Mouse (Mus musculus) liver, postnatal 0 days (tissue): Measurements from ENCODE around the gene Adra1d. TPM values are rescaled to one million over a fixed set of nuclear protein-coding genes. Genes with fewer than 3 reads are reported as not detected.
A peak's percentile ranks its signal among the peaks of the same experiment; 100 is the strongest.

Source experiments
- ATAC-seq: fragments of 200-750 bp; cut with Nextera tagmentation; 2 replicates; pipeline ENCODE4 v1.8.0; 2017; ENCODE audit warnings: mild to moderate bottlenecking, moderate library complexity
- DNase-seq: peaks from one replicate; pipeline ENCODE4 v3.0.0-alpha.2; 2016
- H3K27ac ChIP-seq: fragments of 300-500 bp; sonication (generic); 2 replicates; pipeline ENCODE4 v1.5.1; 2014; ENCODE audit warnings: antibody characterized with exemption, moderate library complexity, mild to moderate bottlenecking, low read depth
- H3K27me3 ChIP-seq: fragments of 300-500 bp; sonication (generic); 2 replicates; pipeline ENCODE4 v1.6.1; 2014; ENCODE audit warnings: low read length, control low read depth, mixed read lengths; ENCODE audit not compliant: insufficient read depth
- H3K36me3 ChIP-seq: fragments of 300-500 bp; sonication (generic); replicated peaks from 2 replicates; pipeline ENCODE4 v1.6.1; 2014; ENCODE audit warnings: mild to moderate bottlenecking, control low read depth, low read length, moderate library complexity, mixed read lengths; ENCODE audit not compliant: insufficient read depth
- H3K4me1 ChIP-seq: fragments of 300-500 bp; sonication (generic); 2 replicates; pipeline ENCODE4 v1.6.1; 2014; ENCODE audit warnings: antibody characterized with exemption, mild to moderate bottlenecking, control low read depth; ENCODE audit not compliant: insufficient read depth
- H3K4me2 ChIP-seq: fragments of 300-500 bp; sonication (generic); 2 replicates; pipeline ENCODE4 v1.6.1; 2014; ENCODE audit warnings: low read depth, mild to moderate bottlenecking, low read length, moderate library complexity, mixed read lengths
- H3K4me3 ChIP-seq: fragments of 300-500 bp; sonication (generic); 2 replicates; pipeline ENCODE4 v1.5.1; 2014; ENCODE audit warnings: low read depth, low read length
- H3K9ac ChIP-seq: fragments of 300-500 bp; sonication (generic); replicated peaks from 2 replicates; pipeline ENCODE4 v1.6.1; 2014; ENCODE audit warnings: mild to moderate bottlenecking, moderate library complexity
- H3K9me3 ChIP-seq: fragments of 300-500 bp; sonication (generic); 2 replicates; pipeline ENCODE4 v1.6.1; 2016; ENCODE audit warnings: mild to moderate bottlenecking, control low read depth, low read length, mixed read lengths
- CTCF ChIP-seq: sonication (generic); IDR thresholded peaks from 2 replicates; pipeline ENCODE4 v1.5.1; 2016; ENCODE audit warnings: antibody characterized with exemption, low read depth
- EP300 ChIP-seq: IDR thresholded peaks from 2 replicates; pipeline ENCODE4 v1.6.1; 2016; ENCODE audit warnings: antibody characterized with exemption, low read depth, mild to moderate bottlenecking
- WGBS: fragments of 180-500 bp; shearing (Covaris S2); extraction: QIAGEN DNeasy Blood & Tissue Kit; methylation state at CpG from one replicate; pipeline ENCODE4 v1.1.7; 2014; ENCODE audit not compliant: insufficient replicate concordance; 5-methylcytosine and 5-hydroxymethylcytosine counted together
- polyA plus RNA-seq: library from polyadenylated mRNA; unstranded; fragments of >200 nt; fragmentation: Nextera tagmentation; extraction: Ambion mirVana; gene quantifications from 2 replicates; pipeline ENCODE4 v1.2.1, GENCODE M21; 2015

Gene Adra1d
- polyA plus RNA-seq, 1 experiment from 2014 or later, result 0.09 TPM

DNA sequence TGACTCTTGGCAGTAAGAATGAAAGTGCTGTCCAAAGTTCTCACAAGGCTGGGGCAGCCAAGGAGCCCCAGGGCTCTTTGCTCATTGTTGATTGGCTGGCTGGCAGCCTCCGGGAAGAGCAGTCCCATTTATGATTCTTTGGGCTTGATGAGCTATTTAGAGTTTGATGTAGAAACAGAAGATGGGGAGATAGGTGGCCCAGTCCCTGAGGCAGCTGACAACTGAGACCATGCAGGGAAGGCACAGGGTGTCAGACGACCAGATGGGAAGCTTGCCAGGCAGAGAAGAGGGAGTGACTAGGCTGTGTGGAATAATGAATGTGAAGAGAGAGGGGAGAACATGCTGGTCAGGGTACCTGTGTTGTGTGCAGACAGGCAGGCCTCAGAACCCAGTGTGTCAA lies 48.6 kb downstream of the Adra1d start:
- Histone ChIP-seq H3K36me3 (peaks cover 12% of the 10 kb centered on the region), H3K4me3 (no peak overlapping the region), H3K9ac (no peak overlapping the region), H3K4me1 (peaks cover 26% of the 10 kb centered on the region), H3K9me3 (no peaks in the 10 kb centered on the region), H3K27ac (no peak overlapping the region), H3K4me2 (no peak overlapping the region), H3K27me3 (no peaks in the 10 kb centered on the region)
- ATAC-seq (no peak), DNase-seq (no peak)
- 43% methylated on average over 2 of the region's 2 CpGs for WGBS
- no peak for TF ChIP-seq EP300
- no peak for TF ChIP-seq CTCF

DNA sequence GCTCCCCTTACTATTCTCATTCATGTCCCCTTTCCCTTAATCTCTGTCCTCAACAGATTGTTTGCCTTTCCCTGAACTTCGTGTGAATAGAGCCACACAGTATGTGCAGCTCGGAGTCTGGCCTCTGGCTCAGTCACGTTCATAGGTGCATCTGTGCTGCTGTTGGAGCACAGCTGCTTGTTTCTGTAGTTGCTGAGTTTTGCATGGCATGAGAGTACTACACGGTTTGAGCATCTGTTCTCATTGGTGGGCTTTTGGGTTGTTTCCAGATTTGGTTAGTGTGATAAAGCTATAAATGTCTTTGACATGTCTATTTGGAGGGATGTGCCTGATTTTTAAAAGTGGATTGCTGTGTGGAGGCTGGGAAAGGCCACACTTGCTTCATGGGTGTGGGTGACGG lies 51.6 kb downstream of the Adra1d start:
- Histone ChIP-seq H3K27ac (no peak overlapping the region), H3K4me2 (no peak overlapping the region), H3K4me1 (peaks cover 43% of the 10 kb centered on the region), H3K4me3 (no peak overlapping the region), H3K9ac (no peak overlapping the region), H3K27me3 (no peaks in the 10 kb centered on the region), H3K9me3 (no peaks in the 10 kb centered on the region), H3K36me3 (peaks cover 3% of the 10 kb centered on the region; the same call in 1 of the 2 replicates)
- TF ChIP-seq EP300 (no peak), CTCF (no peak)
- ATAC-seq, result no peak
- WGBS, result 73% methylated on average over 5 of the region's 5 CpGs
- DNase-seq, result no peak

DNA sequence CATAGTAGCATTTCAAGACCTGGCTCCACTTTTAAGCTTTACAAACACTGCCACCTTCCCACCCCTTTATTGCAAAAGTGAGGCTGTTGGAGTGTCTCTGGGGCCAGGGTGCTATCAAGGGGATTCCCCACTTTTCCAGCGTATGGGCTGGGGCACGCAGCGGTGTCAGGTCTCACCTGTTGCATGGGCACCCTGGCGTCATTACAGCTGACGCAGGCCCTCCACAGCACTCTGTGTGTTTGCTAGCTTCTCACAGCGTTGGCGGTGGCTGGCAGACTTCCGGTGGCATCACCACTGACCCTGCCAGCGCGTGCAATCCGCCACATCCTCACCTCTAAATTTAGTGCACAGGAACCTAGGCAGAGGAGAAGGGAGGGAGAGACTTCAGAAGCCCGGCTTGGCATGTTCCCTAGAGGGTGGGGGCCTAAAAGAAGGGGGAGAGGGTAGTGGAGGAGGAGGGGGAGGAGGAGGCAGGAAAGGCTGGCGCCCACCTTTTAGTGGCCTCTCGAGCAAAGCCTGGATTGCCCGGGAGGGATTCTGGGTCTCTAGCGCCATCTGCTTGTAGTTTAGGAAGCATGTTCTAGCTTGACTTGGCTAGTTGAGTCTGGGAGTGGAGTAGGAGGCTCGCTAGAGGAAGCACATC lies 52.3 kb downstream of the Adra1d start:
- Histone ChIP-seq H3K27ac (peak overlapping the region; percentile 37), H3K9me3 (no peaks in the 10 kb centered on the region), H3K4me3 (peak overlapping the region; percentile 32), H3K9ac (no peak overlapping the region), H3K27me3 (no peaks in the 10 kb centered on the region), H3K4me2 (peak overlapping the region; percentile 65), H3K36me3 (peaks cover 3% of the 10 kb centered on the region; the same call in 1 of the 2 replicates), H3K4me1 (peaks cover 49% of the 10 kb centered on the region)
- TF ChIP-seq EP300, result no peak
- peak; percentile 89 for TF ChIP-seq CTCF
- DNase-seq (peak; percentile 71), ATAC-seq (peak; percentile 79)
- WGBS, result 12% methylated on average over 17 of the region's 17 CpGs

DNA sequence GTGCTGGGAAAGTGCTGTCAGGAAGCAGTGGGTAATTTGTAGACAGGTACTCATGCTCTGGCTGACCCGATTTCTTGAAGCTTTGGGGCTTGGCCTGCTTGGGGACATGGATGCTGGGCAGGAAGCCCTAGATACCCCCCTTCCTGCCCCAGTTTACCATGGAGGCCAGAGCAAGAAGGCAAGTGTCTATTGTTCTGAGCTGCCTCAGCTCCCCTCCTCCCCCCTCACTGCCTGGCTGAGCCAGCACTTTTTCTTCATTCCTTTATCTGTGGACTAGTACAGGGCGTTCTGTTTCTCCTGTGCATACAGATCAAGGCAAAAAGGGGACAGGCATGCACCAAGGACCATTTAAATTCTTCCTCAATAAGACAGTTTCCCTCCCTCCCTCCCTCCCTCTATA lies 53.6 kb downstream of the Adra1d start:
- WGBS, result 65% methylated on average over 2 of the region's 2 CpGs
- TF ChIP-seq EP300 (no peak), CTCF (no peak)
- no peak for ATAC-seq

DNA sequence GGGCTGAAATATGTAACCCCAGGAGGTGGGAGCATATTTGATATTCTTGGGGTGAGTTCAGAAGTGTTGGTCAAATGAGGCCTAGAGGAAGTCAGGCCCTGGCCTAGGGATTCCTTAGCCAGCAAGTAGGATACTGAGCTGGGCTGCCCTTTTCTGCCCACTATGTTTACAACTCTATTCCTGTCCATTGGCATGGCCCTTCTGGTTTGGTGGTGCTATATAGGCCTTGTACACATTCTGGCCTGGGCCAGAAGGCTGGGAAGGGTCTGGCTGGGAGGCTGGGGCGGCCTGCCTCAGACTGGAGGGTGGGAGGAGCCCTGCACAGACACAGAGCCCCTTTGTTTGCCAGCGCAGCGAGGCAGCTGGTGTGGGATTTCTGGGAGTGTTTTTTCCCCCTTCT lies 55.7 kb downstream of the Adra1d start:
- Histone ChIP-seq H3K4me2 (no peak overlapping the region), H3K9me3 (no peaks in the 10 kb centered on the region), H3K27me3 (no peaks in the 10 kb centered on the region), H3K9ac (no peak overlapping the region), H3K4me3 (no peak overlapping the region), H3K27ac (0 out of 2 replicates have a peak overlapping the region, but pooled peaks have one; percentile 44), H3K36me3 (peaks cover 2% of the 10 kb centered on the region; the same call in 1 of the 2 replicates), H3K4me1 (peaks cover 50% of the 10 kb centered on the region)
- no peak for TF ChIP-seq CTCF
- TF ChIP-seq EP300, result no peak
- DNase-seq (no peak), ATAC-seq (no peak)
- 87% methylated on average over 3 of the region's 3 CpGs for WGBS

More for the DNA sequence above, 53.6 kb downstream of the Adra1d start:
- H3K27me3 ChIP-seq, result no peaks in the 10 kb centered on the region
- no peak overlapping the region for H3K4me3 ChIP-seq
- no peak for DNase-seq
- H3K4me1 ChIP-seq, result peaks cover 41% of the 10 kb centered on the region
- no peaks in the 10 kb centered on the region for H3K9me3 ChIP-seq
- H3K27ac ChIP-seq, result no peak overlapping the region; the same call in 1 of the 2 replicates
- H3K9ac ChIP-seq, result no peak overlapping the region
- peaks cover 3% of the 10 kb centered on the region; the same call in 1 of the 2 replicates for H3K36me3 ChIP-seq
- no peak overlapping the region for H3K4me2 ChIP-seq

DNA sequence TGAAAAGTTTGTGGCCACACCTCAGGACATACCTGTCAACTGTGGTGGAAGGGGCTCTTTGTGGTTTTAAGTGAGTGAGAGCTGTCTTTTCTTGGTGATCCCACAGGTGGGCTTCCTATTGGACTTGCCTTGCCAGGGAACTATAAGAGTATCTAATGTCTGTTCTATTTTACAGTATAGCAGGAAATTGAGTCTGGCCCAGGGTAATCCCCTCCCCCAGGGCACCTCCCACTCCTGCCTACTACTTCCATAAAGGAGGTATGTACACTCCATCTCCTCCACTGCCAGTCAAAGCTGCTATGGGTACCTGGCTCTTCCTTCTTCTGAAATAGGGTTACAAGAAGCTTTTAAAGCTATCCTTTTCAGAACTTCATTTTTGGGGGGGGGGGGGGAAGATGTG lies 56.7 kb downstream of the Adra1d start:
- peaks cover 2% of the 10 kb centered on the region; the same call in 1 of the 2 replicates for H3K36me3 ChIP-seq
- no peak for TF ChIP-seq CTCF
- no peak for TF ChIP-seq EP300
- no peak overlapping the region for H3K4me2 ChIP-seq
- no peaks in the 10 kb centered on the region for H3K9me3 ChIP-seq
- H3K4me3 ChIP-seq, result no peak overlapping the region
- no peaks in the 10 kb centered on the region for H3K27me3 ChIP-seq
- DNase-seq (no peak), ATAC-seq (no peak)
- peaks cover 55% of the 10 kb centered on the region for H3K4me1 ChIP-seq
- no peak overlapping the region for H3K27ac ChIP-seq
- no peak overlapping the region for H3K9ac ChIP-seq
